Mouse (Mus musculus): ENCODE data around the gene Mettl3. TPM values are rescaled to one million over a fixed set of nuclear protein-coding genes. Genes with fewer than 3 reads are reported as not detected.

Mettl3 gene
- polyA plus RNA-seq, 1 experiment from 2014 or later: 57.0 TPM

- H3K27me3 ChIP-seq (ENCODE audit: insufficient read depth, low read length): no peaks in the 10 kb centered on the region
- 67% methylated on average over 6 of the region's 6 CpGs for WGBS
- no peak overlapping the region for H3K4me3 ChIP-seq (ENCODE audit: low read length)
- no peak overlapping the region for H3K27ac ChIP-seq (ENCODE audit: low read length)
- H3K9me3 ChIP-seq (ENCODE audit: low read length): no peaks in the 10 kb centered on the region
- ATAC-seq (ENCODE audit: low FRiP score, low TSS enrichment): peak; percentile 44; the same call in 1 of the 2 replicates
- peaks cover 64% of the 10 kb centered on the region for H3K36me3 ChIP-seq (ENCODE audit: insufficient read depth, low read length)
- no peak overlapping the region for H3K4me2 ChIP-seq (replicated peaks; ENCODE audit: low read depth, low read length)
- H3K4me1 ChIP-seq (ENCODE audit: insufficient read depth, low read length): no peaks in the 10 kb centered on the region
- H3K9ac ChIP-seq (replicated peaks; ENCODE audit: low read length): no peak overlapping the region
Measured at GRCm38 (mm10) chr14:52295558-52296264, 9.2 kb downstream of the Mettl3 start.

- H3K9me3 ChIP-seq (ENCODE audit: low read length): no peaks in the 10 kb centered on the region
- peaks cover 7% of the 10 kb centered on the region for H3K4me1 ChIP-seq (ENCODE audit: insufficient read depth, low read length)
- no peak overlapping the region for H3K9ac ChIP-seq (replicated peaks; ENCODE audit: low read length)
- no peak overlapping the region for H3K4me2 ChIP-seq (replicated peaks; ENCODE audit: low read depth, low read length)
- H3K27ac ChIP-seq (ENCODE audit: low read length): no peak overlapping the region
- no peak overlapping the region for H3K4me3 ChIP-seq (ENCODE audit: low read length)
- WGBS: 95% methylated on average over 3 of the region's 3 CpGs
- no peak for ATAC-seq (ENCODE audit: low FRiP score, low TSS enrichment)
- peaks cover 33% of the 10 kb centered on the region for H3K36me3 ChIP-seq (ENCODE audit: insufficient read depth, low read length)
- H3K27me3 ChIP-seq (ENCODE audit: insufficient read depth, low read length): no peaks in the 10 kb centered on the region
Measured at GRCm38 (mm10) chr14:52284191-52284590, 20.7 kb downstream of the Mettl3 start.

GRCm38 (mm10) chr14:52283629-52284028, 21.3 kb downstream of the Mettl3 start:
- H3K4me1 ChIP-seq (ENCODE audit: insufficient read depth, low read length): peaks cover 7% of the 10 kb centered on the region
- H3K36me3 ChIP-seq (ENCODE audit: insufficient read depth, low read length): peaks cover 31% of the 10 kb centered on the region
- H3K4me2 ChIP-seq (replicated peaks; ENCODE audit: low read depth, low read length): no peak overlapping the region
- no peak for ATAC-seq (ENCODE audit: low FRiP score, low TSS enrichment)
- WGBS: 90% methylated on average over 5 of the region's 5 CpGs
- H3K27ac ChIP-seq (ENCODE audit: low read length): no peak overlapping the region
- no peaks in the 10 kb centered on the region for H3K27me3 ChIP-seq (ENCODE audit: insufficient read depth, low read length)
- no peak overlapping the region for H3K9ac ChIP-seq (replicated peaks; ENCODE audit: low read length)
- no peak overlapping the region for H3K4me3 ChIP-seq (ENCODE audit: low read length)
- no peaks in the 10 kb centered on the region for H3K9me3 ChIP-seq (ENCODE audit: low read length)

GRCm38 (mm10) chr14:52279747-52280120, 25.2 kb downstream of the Mettl3 start:
- Histone ChIP-seq H3K4me1 (ENCODE audit: insufficient read depth, low read length) (peaks cover 13% of the 10 kb centered on the region), H3K9ac (replicated peaks; ENCODE audit: low read length) (peak overlapping the region; percentile 90), H3K27me3 (ENCODE audit: insufficient read depth, low read length) (no peaks in the 10 kb centered on the region), H3K36me3 (ENCODE audit: insufficient read depth, low read length) (0 out of 2 replicates have a peak, but pooled peaks cover 5% of the 10 kb centered on the region), H3K9me3 (ENCODE audit: low read length) (no peaks in the 10 kb centered on the region), H3K27ac (ENCODE audit: low read length) (peak overlapping the region; percentile 90), H3K4me3 (ENCODE audit: low read length) (peak overlapping the region; percentile 95), H3K4me2 (replicated peaks; ENCODE audit: low read depth, low read length) (peak overlapping the region; percentile 65)
- peak; percentile 58 for ATAC-seq (ENCODE audit: low FRiP score, low TSS enrichment)
- 1% methylated on average over 21 of the region's 21 CpGs for WGBS

GRCm38 (mm10) chr14:52278932-52279746, 25.8 kb downstream of the Mettl3 start, which contains the start of the genes Tox4 and Rab2b:
TSS of gene Tox4 (plus strand) at chr14:52279146.
TSS of gene Rab2b (minus strand) at chr14:52279545.
- Histone ChIP-seq H3K9ac (replicated peaks; ENCODE audit: low read length) (peak within 1 kb of the TSS; percentile 90), H3K4me1 (ENCODE audit: insufficient read depth, low read length) (peaks cover 13% of the 10 kb centered on the region), H3K4me3 (ENCODE audit: low read length) (peak within 1 kb of the TSS; percentile 95), H3K27me3 (ENCODE audit: insufficient read depth, low read length) (no peaks in the 10 kb centered on the region), H3K4me2 (replicated peaks; ENCODE audit: low read depth, low read length) (peak within 1 kb of the TSS; percentile 65), H3K27ac (ENCODE audit: low read length) (peak within 1 kb of the TSS; percentile 90), H3K36me3 (ENCODE audit: insufficient read depth, low read length) (0 out of 2 replicates have a peak, but pooled peaks cover 5% of the 10 kb centered on the region), H3K9me3 (ENCODE audit: low read length) (no peaks in the 10 kb centered on the region)
- WGBS: under 1% methylated on average over 65 of the region's 66 CpGs
- peak; percentile 100 for ATAC-seq (ENCODE audit: low FRiP score, low TSS enrichment)

GRCm38 (mm10) chr14:52277210-52277609, 27.7 kb downstream of the Mettl3 start:
- Histone ChIP-seq H3K9me3 (ENCODE audit: low read length) (no peaks in the 10 kb centered on the region), H3K9ac (replicated peaks; ENCODE audit: low read length) (no peak overlapping the region), H3K27ac (ENCODE audit: low read length) (no peak overlapping the region), H3K4me3 (ENCODE audit: low read length) (no peak overlapping the region), H3K4me1 (ENCODE audit: insufficient read depth, low read length) (peaks cover 13% of the 10 kb centered on the region), H3K27me3 (ENCODE audit: insufficient read depth, low read length) (no peaks in the 10 kb centered on the region), H3K4me2 (replicated peaks; ENCODE audit: low read depth, low read length) (no peak overlapping the region), H3K36me3 (ENCODE audit: insufficient read depth, low read length) (0 out of 2 replicates have a peak, but pooled peaks cover 5% of the 10 kb centered on the region)
- ATAC-seq (ENCODE audit: low FRiP score, low TSS enrichment): no peak
- 95% methylated on average over 4 of the region's 4 CpGs for WGBS

- Histone ChIP-seq H3K27ac (ENCODE audit: low read length) (no peak overlapping the region), H3K4me2 (replicated peaks; ENCODE audit: low read depth, low read length) (no peak overlapping the region), H3K36me3 (ENCODE audit: insufficient read depth, low read length) (0 out of 2 replicates have a peak, but pooled peaks cover 5% of the 10 kb centered on the region), H3K9ac (replicated peaks; ENCODE audit: low read length) (no peak overlapping the region), H3K27me3 (ENCODE audit: insufficient read depth, low read length) (no peaks in the 10 kb centered on the region), H3K4me3 (ENCODE audit: low read length) (no peak overlapping the region), H3K4me1 (ENCODE audit: insufficient read depth, low read length) (no peaks in the 10 kb centered on the region), H3K9me3 (ENCODE audit: low read length) (no peaks in the 10 kb centered on the region)
- 65% methylated on average over 3 of the region's 3 CpGs for WGBS
- ATAC-seq (ENCODE audit: low FRiP score, low TSS enrichment): no peak
Measured at GRCm38 (mm10) chr14:52272781-52273180, 32.1 kb downstream of the Mettl3 start.

GRCm38 (mm10) chr14:52257484-52258213, 47.3 kb downstream of the Mettl3 start, which contains the start of gene Chd8:
TSS of gene Chd8 (minus strand) at chr14:52257780.
- H3K27me3 ChIP-seq (ENCODE audit: insufficient read depth, low read length): no peaks in the 10 kb centered on the region
- H3K4me1 ChIP-seq (ENCODE audit: insufficient read depth, low read length): peaks cover 17% of the 10 kb centered on the region
- H3K36me3 ChIP-seq (ENCODE audit: insufficient read depth, low read length): 0 out of 2 replicates have a peak, but pooled peaks cover 3% of the 10 kb centered on the region
- H3K9ac ChIP-seq (replicated peaks; ENCODE audit: low read length): peak within 1 kb of the TSS; percentile 90
- peak within 1 kb of the TSS; percentile 66 for H3K4me2 ChIP-seq (replicated peaks; ENCODE audit: low read depth, low read length)
- H3K4me3 ChIP-seq (ENCODE audit: low read length): peak within 1 kb of the TSS; percentile 81
- peak; percentile 100 for ATAC-seq (ENCODE audit: low FRiP score, low TSS enrichment)
- no peaks in the 10 kb centered on the region for H3K9me3 ChIP-seq (ENCODE audit: low read length)
- peak within 1 kb of the TSS; percentile 94 for H3K27ac ChIP-seq (ENCODE audit: low read length)
- WGBS: under 1% methylated on average over 54 of the region's 54 CpGs

All from kidney, embryonic 16.5 days (tissue).